Mouse (Mus musculus) MEL-GATA-1-ER (cell line): ENCODE data around the gene Astn2.

Experiments used
- DNase-seq: peaks from one replicate; pipeline ENCODE4 v3.0.0-alpha.2; 2012; ENCODE audit warnings: low read depth; ENCODE audit errors: extremely low read depth

The Astn2 gene

DNA sequence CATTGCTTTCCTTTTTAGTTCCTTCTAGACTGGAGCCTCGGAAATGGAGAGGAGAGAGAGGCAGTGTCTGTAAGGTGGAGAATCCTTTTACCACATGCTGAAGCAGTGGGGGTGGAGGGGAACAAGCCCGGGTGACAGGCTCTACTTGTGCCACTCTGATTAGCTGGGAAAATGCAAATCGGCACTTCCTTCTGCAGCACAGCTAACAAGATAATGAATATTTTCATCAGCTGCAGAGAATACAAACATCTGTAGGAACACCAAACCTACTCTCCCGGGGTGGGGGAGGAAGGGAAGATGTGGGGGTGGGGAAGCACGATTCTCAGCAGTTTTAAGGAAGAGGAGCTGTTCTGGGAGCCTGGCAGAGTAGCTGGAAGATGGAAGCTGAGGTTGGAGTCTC is 725.5 kb downstream of the Astn2 start:
- no peak for DNase-seq

DNA sequence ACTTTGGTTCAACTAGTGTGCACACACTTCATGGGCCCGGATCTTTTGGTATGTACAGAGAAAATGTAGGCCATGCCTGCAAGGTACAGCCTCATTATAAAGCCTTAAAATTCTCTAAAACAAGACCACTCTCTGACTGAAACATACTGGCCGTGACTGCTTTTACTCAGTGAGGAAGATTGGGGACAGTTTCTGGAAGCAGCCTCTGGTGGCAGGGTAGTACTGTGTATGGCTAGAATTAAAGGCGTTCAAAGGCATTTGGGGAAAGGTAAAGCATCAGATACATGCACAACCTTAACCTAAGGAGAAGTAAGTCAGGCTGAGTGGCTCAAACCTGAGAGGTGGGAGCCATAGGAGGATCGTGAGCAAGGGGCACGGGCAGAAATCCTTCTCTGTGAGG is 725.9 kb downstream of the Astn2 start:
- no peak for DNase-seq

DNA sequence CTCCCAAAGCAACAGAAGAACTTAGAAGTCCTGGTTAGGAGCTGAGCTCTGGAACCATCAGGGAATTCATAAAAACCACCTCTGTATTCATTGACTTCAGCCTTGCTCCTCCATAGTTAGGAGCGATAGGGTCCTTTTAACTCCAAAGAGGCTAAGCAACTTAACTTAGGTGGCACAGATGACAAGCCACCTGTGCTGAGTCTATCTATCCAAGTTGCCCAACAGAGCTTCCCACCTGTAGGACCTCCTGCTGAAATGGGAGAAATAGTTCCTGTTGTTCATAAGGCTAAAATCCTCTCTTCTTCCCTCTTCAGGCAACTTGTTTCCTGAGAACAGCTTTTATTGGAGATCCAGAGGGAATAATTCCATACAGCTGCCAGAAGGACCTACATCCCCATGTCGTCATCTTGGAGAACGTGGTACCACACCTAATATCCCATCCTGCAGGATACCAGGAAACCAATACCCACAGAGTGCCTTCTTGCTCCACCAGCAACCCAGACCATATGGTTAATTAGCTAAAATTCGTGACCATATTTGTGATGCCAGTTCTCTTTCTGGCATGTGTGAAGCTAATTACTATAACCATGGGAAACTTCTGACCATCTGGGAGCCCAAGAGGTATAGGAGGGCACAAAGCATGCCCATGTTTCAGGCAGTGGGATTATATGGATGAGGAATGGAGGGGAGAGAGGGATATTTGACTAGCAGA is 730.0 kb downstream of the Astn2 start:
- DNase-seq: no peak

DNA sequence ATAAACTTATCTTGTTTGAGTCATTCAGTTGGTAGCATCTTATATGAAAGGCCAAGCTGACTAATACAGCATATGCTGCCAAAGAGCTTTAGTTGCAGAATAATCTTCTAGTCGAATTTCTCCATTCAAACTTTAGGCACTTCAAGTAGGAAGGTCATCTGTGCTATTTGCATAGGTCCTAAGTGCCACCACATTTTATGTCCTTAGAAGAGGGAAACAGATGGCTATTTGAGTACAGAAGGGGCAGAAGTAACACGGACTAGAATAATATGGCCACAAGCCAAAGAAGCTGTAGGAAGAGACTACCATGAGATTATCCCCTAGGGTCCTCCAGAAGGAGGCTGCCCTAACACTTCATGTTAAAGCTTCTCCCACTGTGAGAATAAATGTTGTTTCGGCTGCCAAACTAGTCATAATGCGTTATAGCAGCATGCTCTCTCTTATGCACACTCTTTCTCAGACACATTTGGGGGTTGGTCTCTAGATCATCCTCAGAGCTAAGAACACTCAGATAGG is 730.9 kb downstream of the Astn2 start:
- no peak for DNase-seq

DNA sequence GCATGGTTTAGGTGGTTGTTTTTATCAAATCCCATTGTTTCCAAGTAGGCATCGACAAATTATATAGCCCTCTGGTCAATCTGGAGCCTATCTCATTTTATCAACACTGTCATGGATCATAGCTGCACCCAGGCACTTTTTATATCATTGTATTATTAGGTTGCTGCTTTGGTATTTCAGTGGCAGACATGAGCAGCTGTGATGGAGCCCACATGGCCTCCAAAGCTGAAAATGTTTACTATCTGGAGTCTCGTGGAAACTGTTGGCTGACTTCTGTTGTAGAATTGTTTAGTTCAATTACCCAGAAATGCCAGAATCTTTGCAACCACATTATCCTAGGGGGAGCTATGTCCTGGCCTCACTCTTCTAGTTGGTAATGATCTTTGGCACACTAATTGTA is 732.1 kb downstream of the Astn2 start:
- DNase-seq: no peak

GRCm38 (mm10) chr4:65671585-65672184 is 732.7 kb downstream of the Astn2 start:
- DNase-seq: no peak

DNA sequence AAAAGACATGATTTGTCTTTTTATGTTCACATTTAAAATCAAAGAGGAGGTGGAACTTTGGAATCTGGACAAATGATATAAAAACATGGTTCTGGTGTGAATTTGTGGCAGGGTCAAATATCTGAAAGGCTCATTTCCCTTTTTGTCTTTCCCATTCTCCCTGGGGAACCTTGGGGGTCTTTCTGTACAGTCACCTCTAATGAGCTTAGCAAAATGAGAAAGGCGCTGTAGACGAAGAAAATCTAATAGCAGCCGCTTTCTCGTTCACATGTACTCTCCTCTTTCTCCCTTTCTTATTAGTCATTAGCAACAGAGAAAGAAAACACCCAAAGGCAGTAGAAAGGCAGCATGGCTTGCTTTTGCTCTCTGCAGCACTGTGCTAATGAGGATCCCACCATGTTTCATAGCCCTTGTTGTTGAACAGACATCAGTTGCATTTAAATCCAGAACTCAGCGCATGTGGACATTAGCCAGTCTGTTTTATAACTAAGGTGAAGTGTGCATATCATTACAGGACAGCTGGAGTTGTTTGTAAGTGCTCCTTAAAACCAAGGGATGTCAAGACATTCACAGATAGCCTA is 737.3 kb downstream of the Astn2 start:
- DNase-seq: no peak

DNA sequence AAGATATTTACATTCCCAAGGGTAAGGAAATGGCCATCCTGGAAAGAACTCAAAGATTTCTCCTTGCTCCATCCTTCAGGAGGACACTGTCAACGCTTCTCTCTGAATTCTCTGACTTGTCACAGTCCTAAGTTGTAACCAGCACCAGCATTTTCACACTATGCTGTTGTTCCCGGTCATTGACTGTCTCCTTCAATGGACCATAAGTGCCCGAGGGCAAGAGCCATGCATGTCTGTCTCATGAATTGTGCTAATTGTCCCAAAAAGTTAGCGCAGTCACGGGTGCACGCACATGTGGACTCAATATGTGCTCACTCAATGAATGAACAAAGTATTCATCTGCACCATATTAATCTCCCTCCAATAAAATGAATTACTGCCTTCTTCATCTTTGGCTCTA is 741.2 kb downstream of the Astn2 start:
- no peak for DNase-seq

- no peak for DNase-seq
These were observed 749.7 kb downstream of the Astn2 start for GRCm38 (mm10) chr4:65654723-65655122.

DNA sequence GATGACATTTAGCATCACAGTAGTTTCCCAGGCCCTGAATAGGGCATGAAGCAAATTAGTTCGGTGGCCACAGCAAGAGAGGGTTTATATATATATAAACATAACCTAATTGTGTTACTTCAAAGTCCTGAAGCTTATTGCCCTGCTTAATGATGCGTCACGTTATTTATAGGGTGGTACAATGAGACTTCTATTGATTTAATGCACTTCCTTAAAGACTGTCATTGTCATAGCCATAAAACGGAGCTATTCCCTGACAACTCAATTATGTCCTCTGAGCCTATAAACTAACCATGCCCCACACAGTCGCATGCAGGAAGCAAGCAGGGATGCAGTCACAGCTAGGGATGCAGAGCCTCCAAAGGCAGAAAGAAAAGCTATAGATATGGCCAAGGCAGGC is 761.8 kb downstream of the Astn2 start:
- DNase-seq: no peak

- DNase-seq: no peak
These were observed 766.2 kb downstream of the Astn2 start for GRCm38 (mm10) chr4:65638231-65638630.

DNA sequence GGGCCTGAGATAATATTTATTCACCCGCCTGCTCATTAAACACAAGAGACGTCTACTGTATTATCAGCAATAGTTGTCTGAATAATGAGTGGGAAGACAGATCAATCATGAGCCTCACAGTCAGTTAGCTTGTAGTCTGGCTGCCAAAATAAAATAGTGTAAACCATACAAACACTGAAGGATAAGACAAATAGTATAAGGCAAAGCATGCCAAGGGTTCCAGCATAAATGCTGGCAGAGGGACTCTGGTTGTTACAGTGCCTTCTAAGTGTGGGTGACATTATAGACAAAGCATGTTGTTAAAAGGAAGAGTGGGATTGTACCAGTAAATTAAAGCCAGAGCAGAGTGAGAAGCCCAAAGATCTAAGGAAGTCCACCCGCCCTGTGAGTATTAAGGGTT is 784.3 kb downstream of the Astn2 start:
- DNase-seq: no peak

GRCm38 (mm10) chr4:65613135-65613534 is 791.3 kb downstream of the Astn2 start:
- no peak for DNase-seq

- no peak for DNase-seq
These were observed 793.5 kb downstream of the Astn2 start for GRCm38 (mm10) chr4:65610896-65611295.

DNA sequence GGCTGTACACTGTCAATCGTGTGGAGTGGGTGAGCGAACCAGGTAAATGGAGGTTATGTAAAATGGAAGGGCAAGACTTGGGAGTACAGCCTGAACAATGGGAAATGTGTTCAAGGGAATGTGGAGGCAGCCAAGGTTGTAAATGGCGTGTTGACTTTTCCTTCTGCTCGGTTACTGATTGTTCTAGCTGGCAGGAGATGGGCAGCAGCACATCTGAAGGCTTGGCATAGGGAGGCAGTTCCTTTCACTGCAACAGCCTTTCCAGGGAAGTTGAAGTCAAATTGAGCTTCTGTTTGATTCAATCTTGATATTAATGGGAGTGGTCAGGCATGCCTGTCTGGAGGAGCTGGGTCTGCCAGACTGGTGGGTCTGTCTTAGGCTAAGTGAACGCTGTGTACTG is 794.1 kb downstream of the Astn2 start:
- no peak for DNase-seq

DNA sequence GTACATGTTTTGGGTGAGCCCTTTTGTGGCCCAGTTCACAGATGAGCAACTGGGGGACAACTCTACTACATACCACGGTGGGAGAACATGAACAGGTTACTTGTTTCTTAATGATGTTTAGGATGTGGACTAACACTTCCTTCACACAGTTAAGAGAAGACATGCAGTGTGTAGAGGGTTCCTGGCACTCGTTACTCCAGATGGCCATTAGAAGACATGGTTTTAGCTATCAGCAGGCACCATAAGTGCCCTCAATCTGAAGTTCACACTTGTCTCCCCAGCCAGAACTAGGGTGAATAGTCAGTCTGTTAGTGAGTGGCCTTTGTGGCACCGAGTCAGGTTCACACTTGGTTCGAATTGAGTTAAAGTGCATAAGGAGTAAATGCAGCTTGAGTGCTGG is 796.3 kb downstream of the Astn2 start:
- DNase-seq: no peak

GRCm38 (mm10) chr4:65607184-65607631 is 797.2 kb downstream of the Astn2 start:
- DNase-seq: peak; percentile 72

- no peak for DNase-seq
These were observed 799.2 kb downstream of the Astn2 start for GRCm38 (mm10) chr4:65605151-65605702.

DNA sequence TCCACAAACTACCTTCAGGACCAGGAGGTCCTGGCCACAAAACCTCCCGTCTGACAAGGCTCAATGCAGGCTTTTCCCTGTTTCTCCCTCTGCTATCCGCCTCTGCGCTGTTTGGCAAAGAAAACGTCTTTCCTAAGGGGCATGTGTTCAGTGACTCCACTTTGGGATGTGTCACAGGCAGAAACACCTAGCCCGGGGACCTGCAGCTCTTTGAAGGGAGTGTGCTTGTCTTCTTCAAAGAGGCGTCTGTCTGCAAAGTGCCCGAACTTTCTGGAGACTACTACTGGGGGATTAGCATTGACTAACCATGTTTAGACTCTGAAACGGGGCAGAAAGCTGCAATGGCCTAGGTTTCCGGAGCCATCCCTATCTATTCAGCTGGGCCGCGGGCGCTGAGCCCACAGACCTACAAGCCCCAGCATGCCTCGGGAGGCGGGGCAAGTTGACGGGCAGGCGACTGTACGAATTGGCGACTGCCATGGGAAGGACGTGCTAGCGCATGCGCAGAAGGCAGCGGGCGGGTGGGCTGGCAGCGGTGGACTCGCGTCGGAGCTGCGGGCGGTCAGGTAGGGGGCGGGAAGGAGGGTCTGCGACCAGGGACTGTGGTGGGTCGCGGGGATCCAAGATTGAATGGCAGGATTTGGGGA is 799.8 kb downstream of the Astn2 start, which contains the start of gene Trim32:
Gene Trim32 (plus strand): TSS at position 483 of the 647 bp plus-strand sequence.
- DNase-seq: peak; percentile 52

GRCm38 (mm10) chr4:65594601-65595369 is 809.6 kb downstream of the Astn2 start:
- no peak for DNase-seq

DNA sequence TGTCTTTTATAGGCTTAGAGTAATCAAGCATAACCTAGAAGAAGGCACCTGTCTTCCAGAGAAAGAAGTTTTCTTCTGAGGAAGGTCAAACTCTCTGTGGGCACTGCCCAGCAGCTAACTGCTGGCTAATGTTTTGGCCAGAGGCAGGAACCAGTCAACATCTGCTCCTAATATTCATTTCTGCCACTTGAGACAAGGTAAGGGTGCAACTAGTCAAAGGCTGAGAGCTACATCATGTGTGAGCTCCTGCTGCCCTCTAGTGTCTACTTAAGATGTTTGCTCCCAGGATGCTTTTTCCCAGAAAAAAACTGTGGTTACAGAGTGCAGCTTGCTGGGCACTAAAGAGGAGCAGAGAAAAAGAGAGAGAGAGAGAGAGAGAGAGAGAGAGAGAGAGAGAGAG is 814.6 kb downstream of the Astn2 start:
- DNase-seq: no peak
